Mouse (Mus musculus) lung, adult 2 months (tissue): ENCODE results near the gene Tfdp2. TPM values are rescaled to one million over a fixed set of nuclear protein-coding genes. Genes with fewer than 3 reads are reported as not detected.

ENCODE experiments used
- DNase-seq: peaks from one replicate; pipeline ENCODE4 v3.0.0; 2022
- H3K4me1 ChIP-seq: fragments of 200-500 bp; 2 replicates; pipeline ENCODE4 v1.6.1; 2011; ENCODE audit warnings: low read length; ENCODE audit not compliant: control insufficient read depth, insufficient read depth
- H3K4me3 ChIP-seq: fragments of 200-500 bp; replicated peaks from 2 replicates; pipeline ENCODE3; 2011; ENCODE audit warnings: low read depth, mild to moderate bottlenecking, control low read depth, low read length; ENCODE audit errors: extremely low read depth
- CTCF ChIP-seq: fragments of 200-500 bp; IDR thresholded peaks from 2 replicates; pipeline ENCODE4 v1.5.1; 2011; ENCODE audit warnings: mild to moderate bottlenecking, low read length, control low read depth; ENCODE audit not compliant: insufficient read depth
- POLR2A ChIP-seq: fragments of 200-500 bp; IDR thresholded peaks from 2 replicates; pipeline ENCODE4 v1.6.1; 2011; ENCODE audit warnings: low read depth, mild to moderate bottlenecking, control low read depth, low read length, borderline replicate concordance; ENCODE audit errors: extremely low read depth
- WGBS: fragments of 180-500 bp; shearing (Covaris S2); methylation state at CpG from one replicate; pipeline ENCODE4 v1.1.7; 2018; 5-methylcytosine and 5-hydroxymethylcytosine counted together
- polyA plus RNA-seq: library from polyadenylated mRNA; depleted of rRNA; stranded (reverse); fragments of >200 nt; gene quantifications from 2 replicates; pipeline ENCODE4 v1.2.3, GENCODE M21; 2012

The Tfdp2 gene
- polyA plus RNA-seq, 1 experiment: 19.5 TPM

DNA sequence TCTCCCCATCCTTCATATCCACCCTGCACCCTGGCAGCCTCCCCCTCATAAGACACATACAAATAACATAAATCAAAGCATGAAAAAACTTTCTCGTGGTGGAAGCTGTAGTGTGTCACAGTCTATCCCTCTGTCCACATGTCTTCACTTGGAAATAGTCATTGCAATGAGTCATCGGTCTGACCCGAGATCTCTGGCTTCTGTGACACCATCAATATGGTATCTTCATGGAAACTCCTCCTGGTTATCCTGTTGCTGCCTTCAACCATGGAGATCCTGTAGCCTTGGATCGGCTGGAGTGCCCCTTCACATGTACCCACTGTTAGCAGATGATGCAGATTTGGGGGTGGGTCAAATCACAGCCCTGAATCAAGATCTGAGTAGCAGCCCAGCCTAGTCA, 11.2 kb upstream of the Tfdp2 start:
- 75% methylated on average over 4 of the region's 4 CpGs for WGBS
- DNase-seq: no peak
- Histone ChIP-seq H3K4me1 (no peaks in the 10 kb centered on the region), H3K4me3 (no peak overlapping the region)
- TF ChIP-seq POLR2A (no peak), CTCF (no peak)

DNA sequence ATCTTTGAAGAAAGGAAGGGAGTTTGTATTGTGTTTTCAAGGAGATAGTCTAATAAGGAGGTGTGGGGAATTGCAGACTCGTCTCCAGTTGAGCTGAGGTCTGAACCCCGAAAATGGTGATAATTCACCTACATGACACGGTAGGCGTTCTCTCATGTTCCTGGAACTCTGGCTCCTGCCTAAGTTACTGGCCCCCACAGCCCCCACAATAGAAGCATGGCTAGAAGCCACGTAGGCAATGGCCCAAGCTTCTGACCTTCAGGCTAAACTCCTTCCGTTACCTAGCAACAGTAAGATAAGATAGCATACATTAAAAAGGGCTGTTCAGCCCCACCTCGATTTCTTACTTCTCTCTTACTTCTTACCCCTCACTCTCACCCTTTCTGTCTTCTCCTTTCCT, 9.4 kb upstream of the Tfdp2 start:
- 58% methylated on average over 7 of the region's 7 CpGs for WGBS
- TF ChIP-seq POLR2A (no peak), CTCF (no peak)
- no peak for DNase-seq
- Histone ChIP-seq H3K4me1 (no peaks in the 10 kb centered on the region), H3K4me3 (no peak overlapping the region)

DNA sequence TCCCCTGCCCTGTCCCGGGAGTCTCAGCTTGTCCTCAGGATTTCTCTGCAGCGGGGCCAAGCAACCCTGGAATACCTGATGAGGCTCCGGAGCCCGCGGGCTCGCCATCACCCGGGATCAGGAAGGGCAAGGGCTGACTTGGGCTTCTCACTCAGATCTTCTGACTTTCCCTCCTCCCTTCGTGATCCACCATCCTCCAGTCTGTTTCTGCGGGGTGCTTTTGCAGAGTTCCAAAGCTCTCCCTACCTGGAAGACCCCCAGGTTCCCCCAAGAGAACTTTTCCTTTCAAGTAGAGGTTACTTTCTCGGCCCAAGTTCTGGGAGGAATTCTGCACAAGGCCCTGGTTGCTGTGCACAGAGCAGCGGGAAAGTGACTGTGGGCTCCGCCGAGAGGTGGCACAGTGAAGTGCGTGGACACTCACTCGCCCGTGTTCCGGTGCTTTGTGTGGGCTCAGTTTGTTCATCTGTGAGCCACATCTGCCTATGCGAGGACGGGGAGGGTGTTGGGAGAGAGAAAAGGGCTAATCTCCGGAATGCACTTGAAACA, 634 bp downstream of the Tfdp2 start:
- WGBS: under 1% methylated on average over 20 of the region's 20 CpGs
- Histone ChIP-seq H3K4me3 (peak overlapping the region; percentile 84), H3K4me1 (peaks cover 4% of the 10 kb centered on the region; the same call in 1 of the 2 replicates)
- peak; percentile 62 for DNase-seq
- TF ChIP-seq POLR2A (no peak), CTCF (no peak)

DNA sequence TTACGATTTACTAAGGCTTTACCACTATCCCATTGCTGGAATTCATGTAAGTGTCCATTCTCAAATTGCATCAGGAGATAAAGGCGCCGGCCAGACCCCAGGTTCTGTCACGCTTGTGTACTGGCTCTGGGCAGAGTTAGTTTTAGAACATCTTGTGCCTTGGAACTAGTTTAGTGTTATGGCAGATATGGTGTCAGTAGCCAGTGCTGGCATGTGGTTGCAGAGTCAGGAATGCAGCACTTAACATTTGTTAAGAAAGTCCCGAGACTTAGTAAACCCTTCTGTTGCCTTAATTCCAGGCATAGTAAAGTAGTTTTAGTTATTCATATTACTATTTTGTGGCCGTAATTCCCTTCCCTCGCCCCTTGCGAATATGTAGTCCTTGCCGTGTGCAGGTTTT, 1.7 kb downstream of the Tfdp2 start:
- peaks cover 4% of the 10 kb centered on the region; the same call in 1 of the 2 replicates for H3K4me1 ChIP-seq
- DNase-seq: no peak
- TF ChIP-seq POLR2A (no peak), CTCF (no peak)
- H3K4me3 ChIP-seq: no peak overlapping the region
- WGBS: 65% methylated on average over 9 of the region's 9 CpGs

DNA sequence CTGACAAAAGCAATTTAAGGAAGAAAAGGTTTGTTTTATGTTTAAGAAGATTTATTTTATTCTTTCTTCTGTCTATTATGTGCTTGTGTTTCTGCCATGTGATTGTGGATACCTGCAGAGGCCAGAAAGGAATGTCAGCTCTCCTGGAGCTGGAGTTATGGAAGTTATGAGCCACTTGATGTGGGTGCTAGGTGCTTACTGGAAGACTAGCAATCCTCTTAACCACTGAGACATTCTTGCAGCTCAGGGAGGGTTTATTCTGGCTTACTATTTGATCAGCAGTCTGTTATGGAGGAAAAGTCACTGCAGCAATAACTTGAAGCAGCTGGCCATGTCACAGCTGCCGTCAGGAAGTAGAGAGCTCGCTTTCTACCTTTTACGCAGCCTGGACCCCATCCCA, 7.6 kb downstream of the Tfdp2 start:
- no peak for TF ChIP-seq POLR2A
- TF ChIP-seq CTCF: no peak
- H3K4me3 ChIP-seq: no peak overlapping the region
- WGBS: 70% methylated on average over 3 of the region's 3 CpGs
- no peak for DNase-seq
- no peaks in the 10 kb centered on the region for H3K4me1 ChIP-seq

DNA sequence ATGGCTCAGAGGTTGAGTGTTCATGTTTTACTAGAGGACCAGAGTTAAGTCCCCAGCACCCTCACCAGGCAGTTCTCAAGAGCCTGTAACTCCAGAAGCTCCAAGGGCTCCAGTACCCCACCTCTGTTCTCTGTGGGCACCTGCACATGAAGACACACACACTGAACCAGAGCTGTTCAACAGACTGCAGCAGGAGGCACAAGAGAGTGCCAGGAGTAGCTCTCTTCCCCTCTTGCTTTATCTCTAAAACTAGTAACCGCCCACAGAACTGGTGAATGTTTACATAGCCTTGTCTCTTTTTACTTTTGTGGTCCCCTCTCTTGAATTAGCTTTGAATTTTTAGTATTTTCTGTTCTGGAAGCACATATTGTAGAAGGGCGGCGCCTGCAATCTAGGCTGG, 11.4 kb downstream of the Tfdp2 start:
- no peak for TF ChIP-seq CTCF
- no peak for TF ChIP-seq POLR2A
- WGBS: 90% methylated on average over 3 of the region's 3 CpGs
- no peak for DNase-seq
- no peak overlapping the region for H3K4me3 ChIP-seq
- H3K4me1 ChIP-seq: no peaks in the 10 kb centered on the region

DNA sequence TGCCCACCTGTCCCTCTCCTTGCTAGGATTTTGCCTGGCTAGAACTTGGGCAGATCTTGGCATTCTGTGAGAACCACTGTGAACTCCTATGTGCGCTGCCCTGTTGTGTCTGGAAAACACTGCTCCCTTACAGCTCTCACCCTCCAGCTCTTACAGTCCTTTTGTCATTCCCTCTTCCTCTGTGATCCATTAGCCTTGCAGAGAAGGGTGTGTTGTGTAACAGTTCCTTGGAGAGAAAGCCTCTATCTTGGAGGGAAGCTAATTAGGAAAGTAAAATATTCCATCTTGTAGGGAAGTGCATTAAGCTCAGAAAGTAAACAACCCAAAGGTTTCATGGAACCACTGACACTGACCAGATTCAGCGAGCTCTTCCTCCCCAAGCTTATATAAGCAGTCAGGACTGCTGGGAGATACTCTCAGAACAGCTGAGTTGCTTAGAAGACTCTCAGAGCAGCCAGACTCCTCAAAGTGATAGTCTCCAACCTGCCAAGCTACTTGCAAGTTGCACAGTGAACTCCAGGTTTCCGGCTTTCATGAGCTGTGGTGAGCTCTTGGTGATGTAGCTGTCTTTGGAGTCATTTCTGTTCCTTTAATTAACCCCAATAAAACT, 17.1 kb downstream of the Tfdp2 start:
- no peaks in the 10 kb centered on the region for H3K4me1 ChIP-seq
- TF ChIP-seq POLR2A (no peak), CTCF (no peak)
- WGBS: 85% methylated on average over 3 of the region's 3 CpGs
- DNase-seq: no peak
- H3K4me3 ChIP-seq: no peak overlapping the region

DNA sequence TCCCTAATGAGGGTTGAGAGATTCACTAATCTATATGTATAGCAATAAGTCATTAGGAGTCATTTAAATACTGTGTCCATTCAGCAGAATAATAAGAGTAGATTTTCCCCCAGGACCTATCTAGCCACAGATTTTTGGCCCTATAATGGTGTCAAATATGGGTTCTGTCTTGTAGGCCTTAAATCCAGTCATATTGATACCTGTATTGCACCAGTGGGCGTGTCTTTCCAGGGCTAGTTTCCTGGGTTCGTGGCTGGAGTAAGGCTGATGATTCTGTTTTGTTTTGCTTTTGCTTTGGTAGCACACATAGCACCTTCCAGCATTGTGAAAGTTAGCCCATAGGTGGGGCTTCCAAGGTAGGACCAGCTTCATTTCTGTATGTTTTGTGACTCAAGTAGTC, 18.1 kb downstream of the Tfdp2 start:
- no peak for TF ChIP-seq POLR2A
- TF ChIP-seq CTCF: no peak
- WGBS: 90% methylated on average over 2 of the region's 2 CpGs
- Histone ChIP-seq H3K4me3 (no peak overlapping the region), H3K4me1 (no peaks in the 10 kb centered on the region)
- DNase-seq: no peak

DNA sequence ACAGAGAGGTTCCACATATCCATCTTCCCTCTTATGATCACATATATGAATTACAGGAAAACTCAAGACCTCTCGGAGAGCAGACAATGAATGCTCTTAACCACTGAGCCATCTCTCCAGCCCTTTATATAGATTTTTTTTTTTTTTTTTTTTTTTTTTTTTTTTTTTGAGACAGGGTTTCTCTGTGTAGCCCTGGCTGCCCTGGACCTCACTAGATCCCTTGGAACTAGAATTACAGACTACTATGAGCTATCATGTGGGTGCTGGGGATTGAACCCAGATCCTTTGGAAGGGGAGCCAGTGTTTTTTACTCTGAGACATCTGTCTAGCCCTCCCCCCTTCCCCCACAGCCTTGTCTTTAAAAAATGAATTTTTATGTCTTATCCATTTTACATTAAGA, 21.2 kb downstream of the Tfdp2 start:
- no peak overlapping the region for H3K4me3 ChIP-seq
- DNase-seq: no peak
- no peak for TF ChIP-seq CTCF
- no peak for TF ChIP-seq POLR2A
- WGBS: 97% methylated on average over 1 of the region's 1 CpGs
- no peaks in the 10 kb centered on the region for H3K4me1 ChIP-seq

DNA sequence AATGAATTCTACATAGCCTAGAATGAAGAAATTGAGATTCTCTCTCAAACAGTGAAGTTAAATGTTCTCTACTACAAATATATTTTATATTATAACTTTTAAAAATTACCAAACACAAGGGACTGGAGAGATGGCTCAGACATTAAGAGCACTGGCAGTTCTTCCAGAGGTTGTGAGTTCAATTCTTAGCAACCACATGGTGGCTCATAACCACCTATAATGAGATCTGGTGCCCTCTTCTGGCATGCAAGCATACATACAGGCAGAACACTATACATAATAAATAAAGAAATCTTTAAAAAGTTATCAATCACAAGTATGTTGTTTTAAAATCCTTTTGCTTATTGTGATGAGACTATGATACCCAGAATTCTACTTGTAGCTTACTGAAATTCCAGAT, 21.7 kb downstream of the Tfdp2 start:
- Histone ChIP-seq H3K4me1 (no peaks in the 10 kb centered on the region), H3K4me3 (no peak overlapping the region)
- no peak for DNase-seq
- TF ChIP-seq POLR2A (no peak), CTCF (no peak)
